Mouse (Mus musculus) c-Kit-negative CD71-positive TER-119-positive erythroid progenitor cells, embryonic 14.5 days (primary cell): ENCODE measurements around the gene Cfap70.

Experiments
- DNase-seq: peaks from one replicate; pipeline ENCODE4 v3.0.0-alpha.2; 2013; ENCODE audit warnings: low read depth, low spot score

Gene Cfap70

GRCm38 (mm10) chr14:20451765-20452331, at the start of gene Cfap70:
Gene Cfap70 (minus strand): TSS chr14:20452226.
- peak; percentile 64 for DNase-seq

- no peak for DNase-seq
Measured at GRCm38 (mm10) chr14:20499982-20500381, 48.0 kb upstream of the Cfap70 start.

- no peak for DNase-seq
Measured at GRCm38 (mm10) chr14:20496603-20497002, 44.6 kb upstream of the Cfap70 start, which contains the start of gene Mss51. Gene Mss51 (minus strand): TSS chr14:20496901.

- no peak for DNase-seq
Measured at GRCm38 (mm10) chr14:20486031-20486430, 34.0 kb upstream of the Cfap70 start.

- no peak for DNase-seq
Measured at GRCm38 (mm10) chr14:20482051-20482751, 30.2 kb upstream of the Cfap70 start.

- DNase-seq = peak; percentile 60
Measured at GRCm38 (mm10) chr14:20481211-20481610, 29.2 kb upstream of the Cfap70 start.

- no peak for DNase-seq
Measured at GRCm38 (mm10) chr14:20480195-20480579, 28.2 kb upstream of the Cfap70 start.

- peak; percentile 75 for DNase-seq
Measured at GRCm38 (mm10) chr14:20479291-20480194, 27.5 kb upstream of the Cfap70 start, which contains the start of gene Anxa7. Gene Anxa7 (minus strand): TSS chr14:20480133.

- peak; percentile 68 for DNase-seq
Measured at GRCm38 (mm10) chr14:20478801-20479200, 26.8 kb upstream of the Cfap70 start.

GRCm38 (mm10) chr14:20478385-20478784, 26.4 kb upstream of the Cfap70 start:
- no peak for DNase-seq

GRCm38 (mm10) chr14:20477261-20478025, 25.4 kb upstream of the Cfap70 start:
- no peak for DNase-seq

- no peak for DNase-seq
Measured at GRCm38 (mm10) chr14:20460216-20460615, 8.2 kb upstream of the Cfap70 start.

- no peak for DNase-seq
Measured at GRCm38 (mm10) chr14:20458378-20458777, 6.4 kb upstream of the Cfap70 start.

GRCm38 (mm10) chr14:20452929-20453328, 903 bp upstream of the Cfap70 start:
- no peak for DNase-seq

GRCm38 (mm10) chr14:20451302-20451701, 724 bp downstream of the Cfap70 start:
- DNase-seq = no peak

GRCm38 (mm10) chr14:20447209-20447608, 4.8 kb downstream of the Cfap70 start:
- DNase-seq = no peak

GRCm38 (mm10) chr14:20442252-20442651, 9.8 kb downstream of the Cfap70 start:
- no peak for DNase-seq

- DNase-seq = no peak
Measured at GRCm38 (mm10) chr14:20436976-20437375, 15.1 kb downstream of the Cfap70 start.

- no peak for DNase-seq
Measured at GRCm38 (mm10) chr14:20432420-20432819, 19.6 kb downstream of the Cfap70 start.

- DNase-seq = no peak
Measured at GRCm38 (mm10) chr14:20431726-20432125, 20.3 kb downstream of the Cfap70 start.

GRCm38 (mm10) chr14:20429833-20430232, 22.2 kb downstream of the Cfap70 start:
- DNase-seq = no peak
